Mouse (Mus musculus) ES-Bruce4 (cell line): Measurements from ENCODE around the gene Chmp3.

Experiments used
- CTCF ChIP-seq: IDR thresholded peaks from one replicate; pipeline ENCODE4 v1.8.1; 2011; ENCODE audit warnings: low read depth, low read length
- EP300 ChIP-seq: IDR thresholded peaks from 2 replicates; pipeline ENCODE4 v1.6.1; 2011; ENCODE audit warnings: low read depth, low read length; ENCODE audit not compliant: insufficient read depth
- POLR2A ChIP-seq: IDR thresholded peaks from one replicate; pipeline ENCODE4 v1.8.1; 2011; ENCODE audit warnings: low read length; ENCODE audit not compliant: insufficient read depth

DNA sequence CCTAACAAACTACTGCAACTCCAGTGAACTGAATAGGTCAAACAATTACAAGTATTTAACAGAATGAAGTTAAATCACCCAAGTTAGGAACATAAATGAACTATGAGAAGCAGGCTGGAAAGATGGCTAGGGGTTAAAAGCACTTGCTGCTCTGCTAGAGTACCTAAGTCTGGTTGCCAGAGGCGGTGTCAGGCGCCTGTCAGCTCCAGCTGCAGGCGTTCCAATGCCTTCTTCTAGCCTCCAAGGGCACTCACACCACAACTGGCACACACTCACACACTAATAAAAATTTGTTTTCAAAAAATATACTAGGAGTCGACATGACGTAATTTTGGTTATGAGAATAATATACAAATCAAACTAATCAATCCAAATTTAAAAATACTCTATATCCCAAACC is 78.0 kb downstream of the Chmp3 start:
- TF ChIP-seq POLR2A (no peak), CTCF (no peak), EP300 (no peak)
